25 mouse cellular contexts compared by ENCODE assay signal in genomic region chr2:10312398-10312797, GRCm38 (mm10). TPM values are rescaled to one million over a fixed set of nuclear protein-coding genes. Genes with fewer than 3 reads are reported as not detected.
A peak's percentile ranks its signal among the peaks of the same experiment; 100 is the strongest.
DNase-seq lines count a peak whose midpoint lies in the region; ATAC-seq and TF ChIP-seq lines count a peak whose summit lies in the region.
"Had no signal": no experiment of that assay in that cellular context is flagged by ENCODE, and none has a peak within 500 bp of the region (broad histone marks: within the 10 kb centered on the region; RNA-seq: fewer than 3 reads in every experiment).

No protein-coding gene starts in this region.

- ATAC-seq in midbrain, embryonic 14.5 days (ENCODE audit: low FRiP score, low TSS enrichment), result no peak
- no peak for ATAC-seq in midbrain, postnatal 0 days (ENCODE audit: low FRiP score)
- ATAC-seq: forebrain, embryonic 13.5 days; intestine, postnatal 0 days; lung, postnatal 0 days had no signal

- H3K27me3 ChIP-seq in midbrain, embryonic 14.5 days (ENCODE audit: control insufficient read depth, insufficient read depth, low read length), result no peaks in the 10 kb centered on the region
- no peaks in the 10 kb centered on the region for H3K27me3 ChIP-seq in midbrain, embryonic 10.5 days (ENCODE audit: low read depth, poor library complexity, severe bottlenecking)
- no peaks in the 10 kb centered on the region for H3K27me3 ChIP-seq in midbrain, postnatal 0 days (ENCODE audit: insufficient read depth, low read length)
- H3K27me3 ChIP-seq: forebrain, embryonic 13.5 days; limb, embryonic 15.5 days; liver, embryonic 13.5 days had no signal

- H3K27ac ChIP-seq in midbrain, embryonic 14.5 days (replicated peaks; ENCODE audit: low read depth, low read length), result no peak overlapping the region
- H3K27ac ChIP-seq in midbrain, embryonic 10.5 days (replicated peaks), result no peak overlapping the region
- no peak overlapping the region for H3K27ac ChIP-seq in ES-E14 (ENCODE audit: insufficient read depth, low read depth, low read length, poor library complexity, severe bottlenecking)
- no peak overlapping the region for H3K27ac ChIP-seq in midbrain, postnatal 0 days (ENCODE audit: low read depth, low read length)
- H3K27ac ChIP-seq: forebrain, embryonic 13.5 days; hindbrain, embryonic 10.5 days; limb, embryonic 10.5 days; limb, embryonic 15.5 days; liver, embryonic 13.5 days had no signal

- H3K4me2 ChIP-seq in midbrain, embryonic 14.5 days (ENCODE audit: low read length), result no peak overlapping the region
- no peak overlapping the region for H3K4me2 ChIP-seq in midbrain, postnatal 0 days (ENCODE audit: low read depth, low read length, poor library complexity, severe bottlenecking)
- H3K4me2 ChIP-seq: forebrain, embryonic 13.5 days; limb, embryonic 15.5 days had no signal

- peak; percentile 47 for DNase-seq in midbrain, embryonic 14.5 days
- no peak for DNase-seq in midbrain, embryonic 10.5 days (ENCODE audit: low spot score)
- no peak for DNase-seq in ES-E14 (ENCODE audit: low read depth, low spot score)
- DNase-seq in brain, adult 2 months (ENCODE audit: low read depth, low spot score), result peak; percentile 6
- DNase-seq in midbrain, postnatal 0 days (ENCODE audit: low spot score), result peak; percentile 53
- DNase-seq in thymus, postnatal 0 days (ENCODE audit: low spot score), result no peak
- DNase-seq in thymus, postnatal 36 days, result no peak
- DNase-seq: adrenal gland, postnatal 25 days; cerebellum, adult 9-10 months; cerebellum, postnatal 36 days; heart, postnatal 14 days; kidney, postnatal 14 days; layer of hippocampus, adult 9-11 months; lung, adult 18-20 months; lung, postnatal 4 days; right cerebral cortex, adult 18-20 months had no signal

- H3K4me3 ChIP-seq in midbrain, embryonic 14.5 days (replicated peaks; ENCODE audit: low read depth, low read length), result no peak overlapping the region
- H3K4me3 ChIP-seq in midbrain, embryonic 10.5 days, result no peak overlapping the region
- peak overlapping the region; percentile 37 to 49; a peak in 3 of 4 replicates for H3K4me3 ChIP-seq in ES-E14 (ENCODE audit: insufficient read depth in 1 of 2, low read depth in 1 of 2, low read length in 2 of 2, poor library complexity in 1 of 2, severe bottlenecking in 1 of 2)
- no peak overlapping the region for H3K4me3 ChIP-seq in midbrain, postnatal 0 days (ENCODE audit: low read depth, low read length)
- H3K4me3 ChIP-seq: forebrain, embryonic 13.5 days; hindbrain, embryonic 10.5 days; limb, embryonic 10.5 days; limb, embryonic 15.5 days; liver, embryonic 13.5 days; megakaryocyte, embryonic 14.5 days had no signal

- H3K36me3 ChIP-seq in midbrain, embryonic 14.5 days (ENCODE audit: control insufficient read depth, insufficient read depth, low read length), result no peaks in the 10 kb centered on the region
- no peaks in the 10 kb centered on the region for H3K36me3 ChIP-seq in midbrain, embryonic 10.5 days
- H3K36me3 ChIP-seq in ES-E14 (ENCODE audit: control insufficient read depth, insufficient read depth, low read length, poor library complexity, severe bottlenecking), result no peaks in the 10 kb centered on the region; the same call in 1 of the 2 replicates
- H3K36me3 ChIP-seq in midbrain, postnatal 0 days (ENCODE audit: insufficient read depth, low read length), result no peaks in the 10 kb centered on the region
- H3K36me3 ChIP-seq: hindbrain, embryonic 10.5 days; limb, embryonic 10.5 days; limb, embryonic 15.5 days; liver, embryonic 13.5 days had no signal

- H3K9ac ChIP-seq in midbrain, embryonic 14.5 days (replicated peaks; ENCODE audit: low read length), result no peak overlapping the region
- no peak overlapping the region for H3K9ac ChIP-seq in ES-E14 (ENCODE audit: insufficient read depth, low read depth, low read length, poor library complexity, severe bottlenecking)
- H3K9ac ChIP-seq in midbrain, postnatal 0 days (replicated peaks; ENCODE audit: low read length, poor library complexity, severe bottlenecking), result no peak overlapping the region
- H3K9ac ChIP-seq: forebrain, embryonic 13.5 days; limb, embryonic 15.5 days; liver, embryonic 13.5 days had no signal

- no peak for TF ChIP-seq CTCF in midbrain, postnatal 0 days (IDR thresholded peaks at IDR 0.05)

- in situ Hi-C loops in ES-E14 (cut with MboI; ENCODE audit: low sequenced_read_pairs in 2 of 2, unreplicated experiment in 2 of 2), result no loop called here

- 72% methylated on average over 7 of the region's 7 CpGs for WGBS in midbrain, embryonic 14.5 days
- WGBS in midbrain, embryonic 10.5 days, result 87% methylated on average over 7 of the region's 7 CpGs
- 46% methylated on average over 7 of the region's 7 CpGs for WGBS in midbrain, postnatal 0 days

- 0 out of 2 replicates have a peak, but pooled peaks cover 3% of the 10 kb centered on the region for H3K4me1 ChIP-seq in midbrain, embryonic 14.5 days (ENCODE audit: control insufficient read depth, insufficient read depth, low read length)
- no peaks in the 10 kb centered on the region for H3K4me1 ChIP-seq in midbrain, embryonic 10.5 days
- H3K4me1 ChIP-seq in ES-E14 (ENCODE audit: control insufficient read depth in 2 of 2, insufficient read depth in 2 of 2, low read length in 2 of 2, poor library complexity in 1 of 2), result peaks cover 0 to 5% of the 10 kb centered on the region in 2 experiments; a peak in 1 of 4 replicates
- H3K4me1 ChIP-seq in midbrain, postnatal 0 days (ENCODE audit: insufficient read depth, low read length), result no peaks in the 10 kb centered on the region
- H3K4me1 ChIP-seq: forebrain, embryonic 13.5 days had no signal

- no peaks in the 10 kb centered on the region for H3K9me3 ChIP-seq in midbrain, embryonic 14.5 days (ENCODE audit: control insufficient read depth, low read length)
- H3K9me3 ChIP-seq in midbrain, embryonic 10.5 days (replicated peaks), result no peaks in the 10 kb centered on the region
- no peaks in the 10 kb centered on the region for H3K9me3 ChIP-seq in ES-E14 (ENCODE audit: control insufficient read depth, insufficient read depth, low read depth, low read length)
- no peaks in the 10 kb centered on the region for H3K9me3 ChIP-seq in midbrain, postnatal 0 days (ENCODE audit: low read length)
- H3K9me3 ChIP-seq: forebrain, embryonic 13.5 days; hindbrain, embryonic 10.5 days; limb, embryonic 10.5 days; limb, embryonic 15.5 days; liver, embryonic 13.5 days had no signal

TF ChIP-seq in ES-E14, 5 proteins besides CTCF, POLR2A, EP300 and RAD21:
- no peak for TF ChIP-seq ZC3H11A (IDR thresholded peaks at IDR 0.05; ENCODE audit: borderline replicate concordance, low read depth, low read length)
- TF ChIP-seq MAFK (IDR thresholded peaks at IDR 0.05; ENCODE audit: insufficient read depth, low read depth, low read length), result no peak
- no peak for TF ChIP-seq HCFC1 (IDR thresholded peaks at IDR 0.05; ENCODE audit: borderline replicate concordance, insufficient read depth, low read length)
- no peak for TF ChIP-seq ZNF384 (IDR thresholded peaks at IDR 0.05; ENCODE audit: low read depth, low read length)
- no peak for TF ChIP-seq CHD2 (IDR thresholded peaks at IDR 0.05; ENCODE audit: low read depth, low read length)

RNA-seq across cellular contexts. Expression of gene Sfmbt2, which starts 57.9 kb away (rescaled TPM):
- 4.2 TPM in 2 replicates for polyA plus RNA-seq in midbrain, embryonic 14.5 days (2014; fragmentation: Nextera tagmentation; extraction: Ambion mirVana)
- polyA plus RNA-seq in midbrain, embryonic 10.5 days (2016; fragmentation: Nextera tagmentation; extraction: Ambion mirVana), result 1.8 and 2.0 TPM in 2 replicates
- total RNA-seq in ES-E14 (2012; rRNA removed), result 40.8 and 43.7 TPM in 2 replicates
- 5.5 and 8.2 TPM in 2 replicates for total RNA-seq in midbrain, postnatal 0 days (2014; rRNA removed)
- 4.6 and 5.3 TPM in 2 replicates for polyA plus RNA-seq in midbrain, postnatal 0 days (2015; fragmentation: Nextera tagmentation; extraction: Ambion mirVana)
- polyA plus RNA-seq in thymus, postnatal 0 days (2015; fragmentation: Nextera tagmentation; extraction: Ambion mirVana), result 1.6 and 2.6 TPM in 2 replicates
- total RNA-seq: MEL had no signal

Comparison
In these comparisons a context has a peak if more than half of its experiments do, and no peak if none do; other contexts are left out.
1. DNase-seq: peak in midbrain, embryonic 14.5 days (single experiment), brain, adult 2 months (single experiment) and midbrain, postnatal 0 days (single experiment); none in midbrain, embryonic 10.5 days (single experiment), ES-E14 (single experiment), thymus, postnatal 0 days (single experiment) and thymus, postnatal 36 days (0 of 2).
2. H3K4me3 ChIP-seq: peak in ES-E14 (2 of 2); none in midbrain, embryonic 14.5 days (single experiment), midbrain, embryonic 10.5 days (single experiment) and midbrain, postnatal 0 days (single experiment).